Mouse (Mus musculus): ENCODE data around the gene Coro1c.

DNA sequence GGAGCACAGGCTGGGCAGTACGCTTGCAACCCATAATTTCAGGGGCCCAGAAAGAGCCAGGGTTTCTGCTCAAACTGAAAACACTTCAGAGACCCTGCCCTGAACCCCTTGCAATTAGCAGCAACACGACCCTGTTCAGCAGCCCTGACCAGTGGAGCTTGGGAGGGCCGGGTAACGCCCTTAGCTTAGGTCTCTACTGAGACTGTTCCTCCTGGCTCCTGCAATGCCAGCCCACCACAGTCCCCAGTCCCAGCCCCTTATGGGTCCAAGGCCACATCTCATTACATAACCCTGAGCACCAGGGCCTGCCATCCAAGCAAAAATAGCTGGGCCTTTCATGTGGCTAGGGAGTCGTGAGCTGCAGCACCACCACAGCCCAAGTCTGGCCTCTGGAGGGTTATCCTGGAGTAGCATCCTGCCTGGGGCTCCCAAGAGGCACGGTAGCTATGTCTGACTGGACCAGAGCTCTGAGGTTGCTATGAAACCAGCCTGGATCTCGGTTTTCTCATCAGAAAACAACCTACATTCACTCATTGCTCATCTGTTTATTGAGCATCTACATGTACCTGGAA, 104.1 kb downstream of the Coro1c start:
- TF ChIP-seq CTCF (IDR thresholded peaks at IDR 0.05; ENCODE audit: control insufficient read depth, insufficient read depth, insufficient replicate concordance, low read depth, low read length) (no peak), POLR2A (IDR thresholded peaks at IDR 0.05; ENCODE audit: control insufficient read depth, low read depth, low read length) (no peak)

All from testis, adult 2 months (tissue).